Mouse (Mus musculus) CH12.LX (cell line): ENCODE measurements around the gene Olfr16. TPM values are rescaled to one million over a fixed set of nuclear protein-coding genes. Genes with fewer than 3 reads are reported as not detected.

Experiments used
- DNase-seq: peaks from one replicate; pipeline ENCODE4 v3.0.0-alpha.2; 2013; ENCODE audit errors: extremely low read depth
- H3K27ac ChIP-seq: 2 replicates; pipeline ENCODE4 v1.5.1; 2012; ENCODE audit warnings: low read depth, mild to moderate bottlenecking, control low read depth, moderate library complexity; ENCODE audit not compliant: insufficient read depth
- H3K27me3 ChIP-seq: replicated peaks from 2 replicates; pipeline ENCODE3; 2012; ENCODE audit warnings: inconsistent platforms
- H3K36me3 ChIP-seq, 2 experiments: replicated peaks in 1 of 2; 2 replicates each; pipeline versions ENCODE3 to v1.6.1; 2012; ENCODE audit warnings: inconsistent platforms in 1 of 2, low read length in 1 of 2, mild to moderate bottlenecking in 1 of 2, mixed read lengths in 1 of 2, moderate library complexity in 1 of 2; ENCODE audit not compliant: control insufficient read depth in 1 of 2, insufficient read depth in 1 of 2
- H3K4me1 ChIP-seq, 2 experiments: 2 replicates each; pipeline ENCODE4 v1.6.1; 2012; ENCODE audit warnings: inconsistent platforms in 1 of 2, moderate library complexity in 1 of 2; ENCODE audit not compliant: insufficient read depth in 2 of 2, control insufficient read depth in 1 of 2
- H3K4me2 ChIP-seq: 2 replicates; pipeline ENCODE4 v1.6.1; 2012; ENCODE audit warnings: low read depth, mild to moderate bottlenecking, control low read depth; ENCODE audit not compliant: poor library complexity, insufficient read depth, severe bottlenecking
- H3K4me3 ChIP-seq, 3 experiments: fragments of 150-350 bp in 1 of 3; sonication (generic) in 1 of 3; replicated peaks in 1 of 3; 2 replicates each; pipeline versions ENCODE3 to v1.5.1; 2011 to 2012; ENCODE audit warnings: low read depth in 2 of 3, low read length in 2 of 3, mild to moderate bottlenecking in 2 of 3, moderate library complexity in 2 of 3, control low read depth in 1 of 3, improper control_type of control experiment in 1 of 3, inconsistent platforms in 1 of 3, mixed read lengths in 1 of 3; ENCODE audit not compliant: poor library complexity in 1 of 3
- H3K79me2 ChIP-seq: replicated peaks from 2 replicates; pipeline ENCODE4 v1.6.1; 2012; ENCODE audit warnings: mild to moderate bottlenecking, moderate library complexity; ENCODE audit not compliant: control insufficient read depth, poor library complexity, insufficient read depth, severe bottlenecking; ENCODE audit errors: extremely low read depth
- H3K9ac ChIP-seq: 2 replicates; pipeline ENCODE4 v1.6.1; 2012; ENCODE audit warnings: low read depth, mild to moderate bottlenecking, control low read depth, moderate library complexity; ENCODE audit not compliant: insufficient read depth
- H3K9me3 ChIP-seq: replicated peaks from 2 replicates; pipeline ENCODE3; 2012; ENCODE audit warnings: low read length, inconsistent platforms, mixed read lengths
- BHLHE40 ChIP-seq: IDR thresholded peaks from 2 replicates; pipeline ENCODE4 v1.6.1; 2011; ENCODE audit warnings: mild to moderate bottlenecking, low read depth, low read length, improper control_type of control experiment
- CHD1 ChIP-seq: IDR thresholded peaks from 2 replicates; pipeline ENCODE4 v1.6.1; 2012; ENCODE audit warnings: low read depth, low read length, improper control_type of control experiment, inconsistent platforms
- CTCF ChIP-seq, 2 experiments: IDR thresholded peaks in 1 of 2; conservative IDR thresholded peaks in 1 of 2; 2 replicates each; pipeline ENCODE4 v1.5.1; 2011 to 2012; ENCODE audit warnings: low read depth in 2 of 2, low read length in 2 of 2, improper control_type of control experiment in 1 of 2, inconsistent platforms in 1 of 2, mild to moderate bottlenecking in 1 of 2, moderate library complexity in 1 of 2
- E2F4 ChIP-seq: IDR thresholded peaks from 2 replicates; pipeline ENCODE4 v1.6.1; 2011; ENCODE audit warnings: low read depth, low read length, improper control_type of control experiment; ENCODE audit not compliant: insufficient replicate concordance
- EP300 ChIP-seq: IDR thresholded peaks from 2 replicates; pipeline ENCODE4 v1.6.1; 2011; ENCODE audit warnings: low read length, improper control_type of control experiment
- ETS1 ChIP-seq: conservative IDR thresholded peaks from 2 replicates; pipeline ENCODE4 v1.6.1; 2012; ENCODE audit warnings: low read depth, mild to moderate bottlenecking, inconsistent platforms, low read length, improper control_type of control experiment, moderate library complexity
- GABPA ChIP-seq: IDR thresholded peaks from 2 replicates; pipeline ENCODE4 v1.6.1; 2012; ENCODE audit warnings: low read depth, low read length, improper control_type of control experiment, inconsistent platforms; ENCODE audit not compliant: insufficient replicate concordance
- HCFC1 ChIP-seq: IDR thresholded peaks from 2 replicates; pipeline ENCODE4 v1.6.1; 2012; ENCODE audit warnings: low read depth, mild to moderate bottlenecking, inconsistent platforms, low read length, improper control_type of control experiment
- IRF4 ChIP-seq: IDR thresholded peaks from 2 replicates; pipeline ENCODE4 v1.6.1; 2014; ENCODE audit warnings: low read depth, mild to moderate bottlenecking, inconsistent platforms, low read length, improper control_type of control experiment
- JUN ChIP-seq: IDR thresholded peaks from 2 replicates; pipeline ENCODE4 v1.6.1; 2011; ENCODE audit warnings: low read depth, mild to moderate bottlenecking, low read length, improper control_type of control experiment, moderate library complexity; ENCODE audit not compliant: insufficient read depth
- JUND ChIP-seq: conservative IDR thresholded peaks from 2 replicates; pipeline ENCODE4 v1.6.1; 2011; ENCODE audit warnings: low read depth, low read length, improper control_type of control experiment
- KAT2A ChIP-seq: IDR thresholded peaks from 2 replicates; pipeline ENCODE4 v1.6.1; 2012; ENCODE audit warnings: low read length, improper control_type of control experiment, inconsistent platforms; ENCODE audit not compliant: insufficient replicate concordance
- MAFK ChIP-seq: IDR thresholded peaks from 2 replicates; pipeline ENCODE4 v1.6.1; 2011; ENCODE audit warnings: low read length, improper control_type of control experiment; ENCODE audit not compliant: insufficient replicate concordance
- MAX ChIP-seq: IDR thresholded peaks from 2 replicates; pipeline ENCODE4 v1.6.1; 2011; ENCODE audit warnings: low read length, improper control_type of control experiment
- MAZ ChIP-seq: IDR thresholded peaks from 2 replicates; pipeline ENCODE4 v1.6.1; 2012; ENCODE audit warnings: low read depth, mild to moderate bottlenecking, inconsistent platforms, low read length, improper control_type of control experiment, moderate library complexity
- MYC ChIP-seq: IDR thresholded peaks from 2 replicates; pipeline ENCODE4 v1.6.1; 2011; ENCODE audit warnings: low read depth, mild to moderate bottlenecking, improper control_type of control experiment, low read length
- NELFE ChIP-seq: IDR thresholded peaks from 2 replicates; pipeline ENCODE4 v1.6.1; 2011; ENCODE audit warnings: low read depth, low read length, improper control_type of control experiment
- NRF1 ChIP-seq: IDR thresholded peaks from 2 replicates; pipeline ENCODE4 v1.6.1; 2014; ENCODE audit warnings: low read depth, mild to moderate bottlenecking, inconsistent platforms, low read length, improper control_type of control experiment, moderate library complexity
- PAX5 ChIP-seq: IDR thresholded peaks from 2 replicates; pipeline ENCODE4 v1.6.1; 2012; ENCODE audit warnings: low read length, inconsistent platforms, mixed read lengths
- POLR2A ChIP-seq: IDR thresholded peaks from 2 replicates; pipeline ENCODE4 v1.6.1; 2011; ENCODE audit warnings: low read depth, mild to moderate bottlenecking, improper control_type of control experiment, low read length
- POLR2AphosphoS2 ChIP-seq: IDR thresholded peaks from 2 replicates; pipeline ENCODE4 v1.6.1; 2011; ENCODE audit warnings: low read depth, low read length, improper control_type of control experiment
- RAD21 ChIP-seq: IDR thresholded peaks from 2 replicates; pipeline ENCODE4 v1.6.1; 2011; ENCODE audit warnings: low read depth, mild to moderate bottlenecking, low read length, improper control_type of control experiment, moderate library complexity
- RCOR1 ChIP-seq: conservative IDR thresholded peaks from 2 replicates; pipeline ENCODE4 v1.6.1; 2012; ENCODE audit warnings: low read depth, mild to moderate bottlenecking, inconsistent platforms, low read length, improper control_type of control experiment
- SIN3A ChIP-seq: IDR thresholded peaks from 2 replicates; pipeline ENCODE4 v1.6.1; 2012; ENCODE audit warnings: low read length, improper control_type of control experiment, inconsistent platforms
- SMC3 ChIP-seq: IDR thresholded peaks from 2 replicates; pipeline ENCODE4 v1.6.1; 2011; ENCODE audit warnings: low read depth, low read length, improper control_type of control experiment
- TBP ChIP-seq: conservative IDR thresholded peaks from 2 replicates; pipeline ENCODE4 v1.6.1; 2011; ENCODE audit warnings: low read depth, low read length, improper control_type of control experiment
- TCF12 ChIP-seq: IDR thresholded peaks from 2 replicates; pipeline ENCODE4 v1.6.1; 2014; ENCODE audit warnings: low read depth, mild to moderate bottlenecking, inconsistent platforms, low read length, improper control_type of control experiment
- UBTF ChIP-seq: IDR thresholded peaks from 2 replicates; pipeline ENCODE4 v1.6.1; 2012; ENCODE audit warnings: low read depth, mild to moderate bottlenecking, inconsistent platforms, low read length, improper control_type of control experiment, moderate library complexity
- USF1 ChIP-seq: IDR thresholded peaks from 2 replicates; pipeline ENCODE4 v1.6.1; 2014; ENCODE audit warnings: low read depth, mild to moderate bottlenecking, inconsistent platforms, low read length, improper control_type of control experiment
- USF2 ChIP-seq: conservative IDR thresholded peaks from 2 replicates; pipeline ENCODE4 v1.6.1; 2011; ENCODE audit warnings: low read depth, low read length, improper control_type of control experiment
- ZKSCAN1 ChIP-seq: IDR thresholded peaks from 2 replicates; pipeline ENCODE4 v1.6.1; 2012; ENCODE audit warnings: low read depth, inconsistent platforms, low read length, improper control_type of control experiment, borderline replicate concordance
- ZMIZ1 ChIP-seq: IDR thresholded peaks from 2 replicates; pipeline ENCODE4 v1.6.1; 2012; ENCODE audit warnings: low read depth, mild to moderate bottlenecking, inconsistent platforms, low read length, improper control_type of control experiment
- dilution Hi-C: fragments of 300-500 bp; cut with MboI; formaldehyde crosslinking; loops from 2 replicates; pipeline ENCODE4 v1.14.3; 2020; ENCODE audit warnings: low sequenced_read_pairs; ENCODE audit not compliant: extremely low pct_unique_long_range_greater_than_20kb, extremely low pct_ligation_motif_present
- in situ Hi-C: fragments of 300-500 bp; cut with MboI; formaldehyde crosslinking; loops from 3 replicates; pipeline ENCODE4 v1.14.3; 2019; ENCODE audit warnings: low sequenced_read_pairs, low pct_ligation_motif_present, low pct_unique_long_range_greater_than_20kb, mixed read lengths
- polyA plus RNA-seq: library from polyadenylated mRNA; unstranded; fragments of >175 nt; gene quantifications from 2 replicates; pipeline ENCODE4 v1.2.1, GENCODE M21; 2012; ENCODE audit warnings: low read depth; ENCODE audit not compliant: insufficient read length
- total RNA-seq, 2 experiments: library from RNA; depleted of rRNA; stranded (reverse); fragments of 300-350 nt in 1 of 2; fragments of >200 nt in 1 of 2; gene quantifications; 2 replicates each; pipeline ENCODE4 v1.2.3; 2012 to 2014

The Olfr16 gene
- total and polyA plus RNA-seq, 3 experiments = not detected

- dilution Hi-C loops = no loop called here
- TF ChIP-seq EP300 = peak; percentile 45; the same call in 1 of the 2 replicates
- peak; percentile 69; the same call in 1 of the 2 replicates for TF ChIP-seq IRF4
- peak; percentile 82 for TF ChIP-seq BHLHE40
- no peak for TF ChIP-seq PAX5
- peak; percentile 91; the same call in 1 of the 2 replicates for TF ChIP-seq CHD1
- TF ChIP-seq, all 38 proteins: peak for 4
Measured at GRCm38 (mm10) chr1:172951171-172951720, 1.0 kb downstream of the Olfr16 start.

GRCm38 (mm10) chr1:172955376-172955775, 5.2 kb downstream of the Olfr16 start:
- H3K27ac ChIP-seq = no peak overlapping the region
- peaks cover 18 to 47% of the 10 kb centered on the region in 2 experiments for H3K4me1 ChIP-seq
- H3K9me3 ChIP-seq = no peaks in the 10 kb centered on the region
- no peaks in the 10 kb centered on the region for H3K79me2 ChIP-seq
- H3K36me3 ChIP-seq = no peaks in the 10 kb centered on the region
- H3K9ac ChIP-seq = no peak overlapping the region
- no peaks in the 10 kb centered on the region for H3K27me3 ChIP-seq
- H3K4me2 ChIP-seq = peak overlapping the region; percentile 34; the same call in 1 of the 2 replicates
- in situ Hi-C loops = no loop called here
- peak; percentile 42 for DNase-seq
- no peak overlapping the region for H3K4me3 ChIP-seq
- dilution Hi-C loops = no loop called here
- TF ChIP-seq RAD21 = no peak
- no peak for TF ChIP-seq JUN
- peak; percentile 58; the same call in 1 of the 2 replicates for TF ChIP-seq IRF4
- no peak for TF ChIP-seq KAT2A
- TF ChIP-seq MAZ = no peak
- no peak for TF ChIP-seq SMC3
- no peak for TF ChIP-seq TBP
- no peak for TF ChIP-seq POLR2AphosphoS2
- no peak for TF ChIP-seq ZKSCAN1
- TF ChIP-seq ZMIZ1 = no peak
- TF ChIP-seq ETS1 = peak; percentile 52
- no peak for TF ChIP-seq UBTF
- no peak for TF ChIP-seq NELFE
- no peak for TF ChIP-seq POLR2A
- TF ChIP-seq SIN3A = no peak
- peak; percentile 86 for TF ChIP-seq USF2
- TF ChIP-seq HCFC1 = no peak
- TF ChIP-seq CHD1 = no peak
- TF ChIP-seq JUND = no peak
- no peak for TF ChIP-seq TCF12
- no peak for TF ChIP-seq NRF1
- no peak for TF ChIP-seq RCOR1
- TF ChIP-seq GABPA = no peak
- TF ChIP-seq MAX = peak; percentile 86
- TF ChIP-seq MAFK = no peak
- TF ChIP-seq E2F4 = no peak
- TF ChIP-seq MYC = 0 out of 2 replicates have a peak, but pooled peaks have one; percentile 28
- no peak for TF ChIP-seq CTCF (conservative IDR thresholded peaks at IDR 0.05 in 1 of 2, IDR thresholded peaks at IDR 0.05 in 1 of 2; ENCODE audit: low read depth in 2 of 2, low read length in 2 of 2)
- TF ChIP-seq BHLHE40 = peak; percentile 81
- TF ChIP-seq USF1 = peak; percentile 81
- no peak for TF ChIP-seq PAX5

More at GRCm38 (mm10) chr1:172951171-172951720, 1.0 kb downstream of the Olfr16 start:
- Histone ChIP-seq H3K4me3 (no peak overlapping the region), H3K36me3 (no peaks in the 10 kb centered on the region), H3K4me1 (peaks cover 20 to 51% of the 10 kb centered on the region in 2 experiments), H3K9me3 (no peaks in the 10 kb centered on the region), H3K9ac (no peak overlapping the region), H3K27me3 (no peaks in the 10 kb centered on the region), H3K4me2 (no peak overlapping the region), H3K27ac (no peak overlapping the region), H3K79me2 (no peaks in the 10 kb centered on the region)
- in situ Hi-C loops = no loop called here
- peak; percentile 12 for DNase-seq
